Mouse (Mus musculus): ENCODE measurements around the gene Tjp1.

GRCm38 (mm10) chr7:65555996-65556395 is 28.4 kb upstream of the Tjp1 start:
- TF ChIP-seq CTCF (IDR thresholded peaks at IDR 0.05; ENCODE audit: borderline replicate concordance, insufficient read depth, low read length), result no peak
- no peak for TF ChIP-seq POLR2A (IDR thresholded peaks at IDR 0.05; ENCODE audit: low read depth, low read length)

All from embryonic fibroblast, embryonic 13.5 days (primary cell).